Mouse (Mus musculus) stomach, postnatal 0 days (tissue): ENCODE measurements around the gene Chka. TPM values are rescaled to one million over a fixed set of nuclear protein-coding genes. Genes with fewer than 3 reads are reported as not detected.

Experiments
- ATAC-seq: fragments of 200-750 bp; cut with Nextera tagmentation; 2 replicates; pipeline ENCODE4 v1.8.0; 2017; ENCODE audit not compliant: low FRiP score, low TSS enrichment
- DNase-seq: peaks from one replicate; pipeline ENCODE4 v3.0.0-alpha.2; 2016; ENCODE audit warnings: low spot score
- H3K27ac ChIP-seq: fragments of 300-500 bp; sonication (generic); replicated peaks from 2 replicates; pipeline ENCODE4 v1.5.1; 2014; ENCODE audit warnings: mild to moderate bottlenecking, control low read depth
- H3K27me3 ChIP-seq: fragments of 300-500 bp; sonication (generic); 2 replicates; pipeline ENCODE4 v1.6.1; 2014; ENCODE audit warnings: low read length; ENCODE audit not compliant: control insufficient read depth, insufficient read depth
- H3K36me3 ChIP-seq: fragments of 300-500 bp; sonication (generic); 2 replicates; pipeline ENCODE4 v1.6.1; 2014; ENCODE audit warnings: low read length, mixed read lengths; ENCODE audit not compliant: control insufficient read depth, insufficient read depth
- H3K4me1 ChIP-seq: fragments of 300-500 bp; sonication (generic); replicated peaks from 2 replicates; pipeline ENCODE4 v1.6.1; 2014; ENCODE audit warnings: antibody characterized with exemption; ENCODE audit not compliant: control insufficient read depth, insufficient read depth
- H3K4me2 ChIP-seq: fragments of 300-500 bp; sonication (generic); replicated peaks from 2 replicates; pipeline ENCODE4 v1.6.1; 2014; ENCODE audit warnings: low read depth, mild to moderate bottlenecking, control low read depth, moderate library complexity
- H3K4me3 ChIP-seq: fragments of 300-500 bp; sonication (generic); 2 replicates; pipeline ENCODE4 v1.5.1; 2014; ENCODE audit warnings: low read depth, low read length, control low read depth
- H3K9ac ChIP-seq: fragments of 300-500 bp; sonication (generic); 2 replicates; pipeline ENCODE4 v1.6.1; 2014; ENCODE audit warnings: mild to moderate bottlenecking, low read length, control low read depth, mixed read lengths
- H3K9me3 ChIP-seq: fragments of 300-500 bp; sonication (generic); 2 replicates; pipeline ENCODE4 v1.6.1; 2016; ENCODE audit warnings: low read length; ENCODE audit not compliant: control insufficient read depth
- CTCF ChIP-seq: IDR thresholded peaks from 2 replicates; pipeline ENCODE4 v1.5.1; 2016; ENCODE audit warnings: antibody characterized with exemption, low read depth, mild to moderate bottlenecking, moderate library complexity
- EP300 ChIP-seq: optimal IDR thresholded peaks from 2 replicates; pipeline ENCODE3; 2016; ENCODE audit warnings: antibody characterized with exemption
- WGBS: fragments of 180-500 bp; shearing (Covaris S2); extraction: QIAGEN DNeasy Blood & Tissue Kit; methylation state at CpG from one replicate; pipeline ENCODE4 v1.1.7; 2014; 5-methylcytosine and 5-hydroxymethylcytosine counted together
- polyA plus RNA-seq: library from polyadenylated mRNA; unstranded; fragments of >200 nt; fragmentation: Nextera tagmentation; extraction: Ambion mirVana; gene quantifications from 2 replicates; pipeline ENCODE4 v1.2.1, GENCODE M21; 2015

Chka gene
- polyA plus RNA-seq, 1 experiment from 2014 or later: 21.2 TPM

- no peak for DNase-seq
- H3K27ac ChIP-seq: peak overlapping the region; percentile 19; the same call in 1 of the 2 replicates
Observed at GRCm38 (mm10) chr19:3843629-3844028, 7.9 kb upstream of the Chka start.

GRCm38 (mm10) chr19:3844836-3845235 lies 6.7 kb upstream of the Chka start:
- H3K4me3 ChIP-seq: no peak overlapping the region
- no peak overlapping the region for H3K9ac ChIP-seq
- TF ChIP-seq CTCF (no peak), EP300 (no peak)
- DNase-seq (no peak), ATAC-seq (no peak)
- no peaks in the 10 kb centered on the region for H3K9me3 ChIP-seq
- WGBS: 96% methylated on average over 1 of the region's 1 CpGs
- no peaks in the 10 kb centered on the region for H3K27me3 ChIP-seq
- H3K4me1 ChIP-seq: no peaks in the 10 kb centered on the region; the same call in 1 of the 2 replicates
- H3K4me2 ChIP-seq: no peak overlapping the region
- no peak overlapping the region for H3K27ac ChIP-seq
- no peaks in the 10 kb centered on the region for H3K36me3 ChIP-seq

More at GRCm38 (mm10) chr19:3843629-3844028, 7.9 kb upstream of the Chka start:
- Histone ChIP-seq H3K36me3 (no peaks in the 10 kb centered on the region), H3K4me1 (no peaks in the 10 kb centered on the region; the same call in 1 of the 2 replicates), H3K9me3 (no peaks in the 10 kb centered on the region), H3K4me2 (no peak overlapping the region), H3K4me3 (no peak overlapping the region), H3K27me3 (no peaks in the 10 kb centered on the region), H3K9ac (no peak overlapping the region)
- no peak for ATAC-seq
- WGBS: 66% methylated on average over 2 of the region's 2 CpGs
- TF ChIP-seq CTCF (no peak), EP300 (no peak)

- TF ChIP-seq EP300 (no peak), CTCF (no peak)
- Histone ChIP-seq H3K27ac (no peak overlapping the region), H3K9me3 (no peaks in the 10 kb centered on the region), H3K4me2 (no peak overlapping the region), H3K9ac (no peak overlapping the region), H3K36me3 (no peaks in the 10 kb centered on the region), H3K4me3 (no peak overlapping the region), H3K27me3 (no peaks in the 10 kb centered on the region), H3K4me1 (no peaks in the 10 kb centered on the region; the same call in 1 of the 2 replicates)
- no peak for ATAC-seq
- 86% methylated on average over 10 of the region's 11 CpGs for WGBS
- DNase-seq: no peak
Observed at GRCm38 (mm10) chr19:3845339-3845738, 6.2 kb upstream of the Chka start.

GRCm38 (mm10) chr19:3845803-3846406 lies 5.7 kb upstream of the Chka start:
- Histone ChIP-seq H3K4me2 (no peak overlapping the region), H3K4me1 (peaks cover 3% of the 10 kb centered on the region), H3K27me3 (no peaks in the 10 kb centered on the region), H3K4me3 (no peak overlapping the region), H3K36me3 (no peaks in the 10 kb centered on the region), H3K27ac (no peak overlapping the region), H3K9me3 (no peaks in the 10 kb centered on the region), H3K9ac (no peak overlapping the region)
- WGBS: 52% methylated on average over 1 of the region's 1 CpGs
- ATAC-seq (no peak), DNase-seq (no peak)
- TF ChIP-seq CTCF (no peak), EP300 (no peak)

GRCm38 (mm10) chr19:3846676-3847604 lies 4.6 kb upstream of the Chka start:
- H3K27ac ChIP-seq: no peak overlapping the region

GRCm38 (mm10) chr19:3847711-3848110 lies 3.9 kb upstream of the Chka start:
- H3K9me3 ChIP-seq: no peaks in the 10 kb centered on the region
- no peaks in the 10 kb centered on the region for H3K36me3 ChIP-seq
- no peaks in the 10 kb centered on the region for H3K27me3 ChIP-seq
- peaks cover 6% of the 10 kb centered on the region for H3K4me1 ChIP-seq
- ATAC-seq: no peak
- no peak overlapping the region for H3K27ac ChIP-seq
- no peak overlapping the region for H3K9ac ChIP-seq
- no peak for DNase-seq
- TF ChIP-seq EP300 (no peak), CTCF (no peak)
- H3K4me3 ChIP-seq: no peak overlapping the region
- WGBS: 74% methylated on average over 5 of the region's 5 CpGs
- no peak overlapping the region for H3K4me2 ChIP-seq

More at GRCm38 (mm10) chr19:3846676-3847604, 4.6 kb upstream of the Chka start:
- H3K9ac ChIP-seq: no peak overlapping the region
- no peak for ATAC-seq
- WGBS: 66% methylated on average over 10 of the region's 10 CpGs
- peaks cover 6% of the 10 kb centered on the region for H3K4me1 ChIP-seq
- H3K4me3 ChIP-seq: no peak overlapping the region
- TF ChIP-seq EP300: no peak
- no peak for TF ChIP-seq CTCF
- H3K27me3 ChIP-seq: no peaks in the 10 kb centered on the region
- H3K36me3 ChIP-seq: no peaks in the 10 kb centered on the region
- no peak overlapping the region for H3K4me2 ChIP-seq
- DNase-seq: no peak
- no peaks in the 10 kb centered on the region for H3K9me3 ChIP-seq
